Mouse (Mus musculus): ENCODE results near the gene Slc25a22. TPM values are rescaled to one million over a fixed set of nuclear protein-coding genes. Genes with fewer than 3 reads are reported as not detected.

The Slc25a22 gene
- polyA plus RNA-seq, 1 experiment from 2014 or later: 30.9 TPM

DNA sequence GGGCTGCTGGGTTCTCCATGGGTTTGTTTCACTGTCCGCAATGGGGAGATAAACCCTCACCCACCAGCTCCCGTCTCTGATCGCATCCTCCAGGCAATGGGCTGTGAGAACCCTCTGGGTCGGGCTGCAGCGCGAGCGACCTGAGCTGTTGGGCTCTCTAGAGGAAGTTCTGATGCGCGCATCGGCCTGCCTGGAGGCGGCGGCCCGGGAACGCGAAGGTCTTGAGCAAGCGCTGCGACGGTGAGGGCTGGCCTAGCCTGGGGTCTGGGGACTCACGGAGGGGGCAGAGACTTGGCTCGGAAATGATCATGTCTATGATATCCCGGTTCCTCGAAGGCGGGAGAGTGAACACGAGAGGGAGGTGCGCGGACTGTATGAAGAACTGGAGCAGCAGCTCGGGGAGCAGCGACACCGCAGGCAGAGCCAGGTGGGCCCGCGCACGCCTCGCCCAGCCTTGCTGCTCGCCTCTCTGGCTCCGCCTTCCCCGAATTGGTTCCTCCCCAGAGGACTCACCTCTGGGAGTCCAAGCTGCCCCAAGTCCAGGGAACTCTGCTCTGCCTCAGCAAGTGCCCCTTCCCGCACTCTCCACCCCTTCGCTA, 27.0 kb upstream of the Slc25a22 start:
- Histone ChIP-seq H3K4me3 (replicated peaks) (peak overlapping the region; percentile 27), H3K27ac (replicated peaks) (0 out of 2 replicates have a peak overlapping the region, but pooled peaks have one; percentile 5), H3K4me1 (peaks cover 59% of the 10 kb centered on the region), H3K4me2 (replicated peaks) (peak overlapping the region; percentile 43), H3K27me3 (peaks cover 63% of the 10 kb centered on the region), H3K9ac (no peak overlapping the region), H3K36me3 (0 out of 2 replicates have a peak, but pooled peaks cover 3% of the 10 kb centered on the region), H3K9me3 (replicated peaks) (no peaks in the 10 kb centered on the region)
- 10% methylated on average over 38 of the region's 38 CpGs for WGBS
- ATAC-seq (ENCODE audit: insufficient number of reproducible peaks, low FRiP score, low TSS enrichment, low read depth): no peak

DNA sequence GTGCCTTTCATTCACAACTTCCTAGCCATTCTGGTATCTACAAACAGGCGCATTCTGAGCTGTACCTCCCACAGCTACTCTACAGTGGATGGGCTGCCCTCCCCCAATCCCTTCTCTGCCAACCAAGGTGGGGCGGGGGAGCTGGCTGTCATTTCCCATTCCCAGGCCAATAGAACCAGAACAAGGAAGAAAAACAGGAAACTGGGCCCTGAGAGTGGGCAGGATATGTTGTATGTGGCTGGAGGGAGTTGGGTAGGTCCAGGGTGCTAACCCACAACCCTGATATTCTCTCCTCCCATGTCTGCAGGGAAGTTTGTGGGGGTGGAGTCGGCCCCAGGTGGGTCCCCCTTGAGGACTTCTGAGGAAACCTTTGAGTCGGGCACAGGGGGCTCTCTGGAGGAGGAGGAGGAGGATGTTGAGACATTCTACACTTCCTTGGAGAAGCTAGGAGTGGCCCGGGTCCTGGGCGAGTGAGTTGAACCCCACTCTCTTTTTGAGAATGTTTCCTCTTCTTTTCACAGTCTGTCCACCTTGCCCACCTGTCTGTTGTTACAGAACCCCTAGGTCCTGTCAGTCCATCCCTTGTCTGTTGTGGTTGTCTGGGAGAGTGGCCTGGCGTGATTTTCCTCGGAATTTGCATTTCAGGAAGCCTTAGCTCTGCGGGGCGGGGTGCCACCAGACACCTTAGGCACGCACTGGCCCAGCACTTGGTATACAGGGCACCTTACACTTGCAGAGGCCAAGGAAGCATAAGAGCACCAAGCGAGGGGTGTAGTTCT, 26.3 kb upstream of the Slc25a22 start:
- ATAC-seq (ENCODE audit: insufficient number of reproducible peaks, low FRiP score, low TSS enrichment, low read depth): no peak
- WGBS: 26% methylated on average over 12 of the region's 12 CpGs
- Histone ChIP-seq H3K9ac (no peak overlapping the region), H3K4me2 (replicated peaks) (peak overlapping the region; percentile 43), H3K4me3 (replicated peaks) (peak overlapping the region; percentile 27; the same call in 1 of the 2 replicates), H3K27me3 (peaks cover 70% of the 10 kb centered on the region), H3K27ac (replicated peaks) (0 out of 2 replicates have a peak overlapping the region, but pooled peaks have one; percentile 5), H3K9me3 (replicated peaks) (no peaks in the 10 kb centered on the region), H3K36me3 (0 out of 2 replicates have a peak, but pooled peaks cover 4% of the 10 kb centered on the region), H3K4me1 (peaks cover 52% of the 10 kb centered on the region)

DNA sequence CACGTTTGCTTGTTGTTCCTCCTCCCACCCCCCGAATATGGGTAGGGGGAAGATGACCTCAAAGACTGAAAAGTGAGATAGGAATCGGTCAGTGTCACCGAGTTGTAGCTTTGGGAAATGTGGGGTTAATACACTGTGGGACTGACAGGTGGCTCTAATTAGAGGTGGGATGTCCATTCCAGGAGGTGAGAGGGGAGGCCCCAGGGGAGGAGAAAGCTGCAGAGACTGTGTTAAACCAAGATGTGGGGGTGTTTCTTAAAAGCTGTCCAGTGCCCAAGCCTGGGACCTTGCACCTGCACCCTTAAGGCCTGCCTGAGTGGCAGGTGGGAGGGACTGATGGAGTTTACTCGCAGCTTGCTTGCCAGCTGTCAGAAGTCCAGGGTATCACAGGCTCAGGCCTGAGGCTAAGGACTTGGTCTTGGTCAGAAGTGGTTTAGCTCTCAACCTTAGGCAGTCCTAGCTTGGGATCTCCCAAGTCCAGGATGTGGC, 24.7 kb upstream of the Slc25a22 start:
- peaks cover 74% of the 10 kb centered on the region for H3K27me3 ChIP-seq
- H3K9ac ChIP-seq: no peak overlapping the region
- peak overlapping the region; percentile 39; the same call in 1 of the 2 replicates for H3K4me3 ChIP-seq (replicated peaks)
- H3K9me3 ChIP-seq (replicated peaks): no peaks in the 10 kb centered on the region
- 0 out of 2 replicates have a peak, but pooled peaks cover 7% of the 10 kb centered on the region for H3K36me3 ChIP-seq
- peak overlapping the region; percentile 64 for H3K4me2 ChIP-seq (replicated peaks)
- no peak for ATAC-seq (ENCODE audit: insufficient number of reproducible peaks, low FRiP score, low TSS enrichment, low read depth)
- peaks cover 36% of the 10 kb centered on the region for H3K4me1 ChIP-seq
- no peak overlapping the region for H3K27ac ChIP-seq (replicated peaks)
- WGBS: 5% methylated on average over 5 of the region's 5 CpGs

DNA sequence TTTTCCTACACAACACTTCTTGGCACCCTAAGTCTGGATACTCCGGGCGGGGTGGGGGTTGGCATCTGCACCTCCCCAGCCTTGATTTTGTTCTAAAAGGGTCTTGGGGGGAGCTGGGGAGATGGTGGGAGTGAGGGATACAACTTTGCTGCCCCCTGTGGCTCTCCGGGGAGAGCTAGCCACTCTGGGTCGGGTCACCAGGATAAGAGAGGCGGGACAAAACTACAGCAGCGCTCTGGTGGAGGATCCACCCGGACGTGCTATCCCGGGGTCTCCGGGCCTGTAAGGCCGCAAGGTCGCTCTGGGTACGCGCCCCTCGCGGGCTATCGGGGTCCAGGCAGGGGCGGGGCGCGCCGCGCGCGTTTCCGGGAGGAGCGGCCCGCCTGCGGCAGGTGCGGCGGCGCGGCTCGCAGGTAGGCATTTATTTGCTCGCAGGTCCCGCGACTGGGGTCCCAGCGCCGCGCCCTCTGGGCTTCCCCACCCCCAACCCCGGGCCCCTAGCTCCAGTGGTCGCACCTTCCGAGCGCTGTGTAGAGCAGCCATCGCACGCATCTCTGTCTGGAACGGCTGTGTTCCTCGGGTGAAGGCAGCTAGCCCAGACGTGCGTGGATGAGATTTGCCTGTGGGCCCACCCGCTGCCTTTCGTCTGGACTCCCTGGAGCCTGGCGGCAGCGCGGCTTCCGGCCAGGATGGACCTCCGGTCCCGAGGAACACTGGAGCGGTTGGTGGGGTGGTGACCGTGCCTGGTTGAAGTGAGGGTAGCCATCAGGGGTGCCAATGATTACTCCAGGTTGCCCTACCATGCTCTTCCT, 24.0 kb upstream of the Slc25a22 start:
- Histone ChIP-seq H3K9me3 (replicated peaks) (no peaks in the 10 kb centered on the region), H3K27ac (replicated peaks) (no peak overlapping the region), H3K27me3 (peaks cover 74% of the 10 kb centered on the region), H3K4me1 (peaks cover 30% of the 10 kb centered on the region), H3K4me2 (replicated peaks) (peak overlapping the region; percentile 64), H3K36me3 (0 out of 2 replicates have a peak, but pooled peaks cover 7% of the 10 kb centered on the region), H3K4me3 (replicated peaks) (peak overlapping the region; percentile 39), H3K9ac (0 out of 2 replicates have a peak overlapping the region, but pooled peaks have one; percentile 26)
- ATAC-seq (ENCODE audit: insufficient number of reproducible peaks, low FRiP score, low TSS enrichment, low read depth): no peak
- 2% methylated on average over 59 of the region's 59 CpGs for WGBS

DNA sequence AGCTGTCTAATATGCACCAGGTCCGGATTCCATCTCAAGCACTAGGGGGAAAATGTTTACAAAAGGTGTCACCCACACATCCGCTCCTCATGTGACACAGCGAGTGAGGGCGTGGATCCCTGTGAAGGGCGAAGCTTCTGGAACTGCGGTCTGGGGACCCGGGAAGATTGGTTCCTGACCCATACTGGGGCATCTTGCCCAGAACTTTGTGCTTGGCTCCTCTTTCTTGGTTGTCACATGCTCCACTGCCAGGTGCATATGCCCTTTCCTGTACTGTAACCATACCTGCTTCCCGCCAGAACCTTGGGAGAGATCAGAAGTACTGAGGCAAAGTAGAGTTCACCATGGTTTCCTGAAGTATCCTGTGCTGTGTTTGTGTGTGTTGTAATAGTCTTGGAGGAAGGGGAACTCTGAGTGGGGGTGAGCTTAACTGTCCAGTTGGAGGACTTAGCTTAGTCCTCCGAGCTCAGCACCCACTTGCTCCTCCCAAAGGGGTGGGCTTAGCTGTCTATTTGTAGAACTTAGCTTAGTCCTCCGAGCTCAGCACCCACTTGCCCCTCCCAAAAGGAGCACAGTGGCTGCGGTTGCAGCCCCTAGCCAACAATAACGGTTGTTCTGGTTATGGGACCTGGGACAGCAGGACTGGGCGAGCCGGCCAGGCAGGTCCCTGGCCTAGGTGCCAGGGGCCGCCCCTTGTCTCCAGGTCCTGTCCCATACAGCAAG, 22.9 kb upstream of the Slc25a22 start, which contains the start of gene Cracr2b:
Cracr2b (plus strand) TSS at position 704 of the 723 bp plus-strand sequence.
- H3K27ac ChIP-seq (replicated peaks): no peak within 1 kb of the TSS
- H3K27me3 ChIP-seq: peaks cover 67% of the 10 kb centered on the region
- H3K36me3 ChIP-seq: 0 out of 2 replicates have a peak, but pooled peaks cover 7% of the 10 kb centered on the region
- 54% methylated on average over 15 of the region's 15 CpGs for WGBS
- no peak for ATAC-seq (ENCODE audit: insufficient number of reproducible peaks, low FRiP score, low TSS enrichment, low read depth)
- H3K4me1 ChIP-seq: peaks cover 31% of the 10 kb centered on the region
- peak within 1 kb of the TSS; percentile 39 for H3K4me3 ChIP-seq (replicated peaks)
- H3K4me2 ChIP-seq (replicated peaks): peak within 1 kb of the TSS; percentile 64
- no peaks in the 10 kb centered on the region for H3K9me3 ChIP-seq (replicated peaks)
- 0 out of 2 replicates have a peak within 1 kb of the TSS, but pooled peaks have one; percentile 26 for H3K9ac ChIP-seq

DNA sequence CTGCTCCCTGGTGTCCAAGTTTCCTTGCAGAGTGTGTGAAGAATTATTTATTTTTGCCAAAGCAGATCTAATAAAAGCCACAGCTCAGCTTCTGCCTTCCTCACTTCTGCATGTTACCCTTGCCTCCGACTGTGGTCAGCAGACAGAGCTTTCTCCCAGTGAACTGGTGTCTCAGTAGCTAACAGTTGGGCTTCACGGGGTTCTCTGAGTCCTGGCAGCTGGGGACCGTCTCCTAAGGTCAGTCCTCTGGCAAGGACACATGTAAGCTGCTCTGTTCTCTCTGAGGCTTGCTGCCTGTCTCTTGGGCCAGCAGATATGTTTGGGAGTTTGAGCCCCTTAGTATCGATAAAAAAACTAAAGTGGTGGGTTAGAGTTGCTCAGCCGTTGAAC, 22.3 kb upstream of the Slc25a22 start:
- 64% methylated on average over 5 of the region's 5 CpGs for WGBS
- Histone ChIP-seq H3K4me3 (replicated peaks) (no peak overlapping the region), H3K36me3 (0 out of 2 replicates have a peak, but pooled peaks cover 7% of the 10 kb centered on the region), H3K9me3 (replicated peaks) (no peaks in the 10 kb centered on the region), H3K9ac (no peak overlapping the region), H3K4me2 (replicated peaks) (no peak overlapping the region), H3K4me1 (peaks cover 28% of the 10 kb centered on the region), H3K27ac (replicated peaks) (no peak overlapping the region), H3K27me3 (peaks cover 62% of the 10 kb centered on the region)
- no peak for ATAC-seq (ENCODE audit: insufficient number of reproducible peaks, low FRiP score, low TSS enrichment, low read depth)

DNA sequence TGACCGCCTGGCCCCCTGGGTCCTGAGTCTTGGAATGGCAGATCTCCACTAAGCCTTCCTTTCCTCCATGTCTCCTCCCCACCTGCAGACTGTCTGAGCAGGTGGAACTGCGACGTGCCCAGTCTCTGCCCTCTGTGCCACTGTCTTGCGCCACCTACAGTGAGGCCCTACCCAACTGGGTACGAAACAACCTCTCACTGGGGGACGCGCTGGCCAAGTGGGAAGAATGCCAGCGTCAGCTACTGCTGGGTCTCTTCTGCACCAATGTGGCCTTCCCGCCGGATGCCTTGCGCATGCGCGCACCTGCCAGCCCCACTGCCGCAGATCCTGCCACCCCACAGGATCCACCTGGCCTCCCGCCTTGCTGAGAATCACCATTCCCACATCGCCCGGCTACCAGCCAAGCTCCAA, 21.6 kb upstream of the Slc25a22 start:
- H3K9me3 ChIP-seq (replicated peaks): no peaks in the 10 kb centered on the region
- H3K27ac ChIP-seq (replicated peaks): no peak overlapping the region
- 0 out of 2 replicates have a peak, but pooled peaks cover 7% of the 10 kb centered on the region for H3K36me3 ChIP-seq
- ATAC-seq (ENCODE audit: insufficient number of reproducible peaks, low FRiP score, low TSS enrichment, low read depth): no peak
- WGBS: 87% methylated on average over 17 of the region's 17 CpGs
- no peak overlapping the region for H3K4me3 ChIP-seq (replicated peaks)
- H3K27me3 ChIP-seq: peaks cover 56% of the 10 kb centered on the region
- H3K4me2 ChIP-seq (replicated peaks): no peak overlapping the region
- H3K9ac ChIP-seq: no peak overlapping the region
- H3K4me1 ChIP-seq: peaks cover 26% of the 10 kb centered on the region

DNA sequence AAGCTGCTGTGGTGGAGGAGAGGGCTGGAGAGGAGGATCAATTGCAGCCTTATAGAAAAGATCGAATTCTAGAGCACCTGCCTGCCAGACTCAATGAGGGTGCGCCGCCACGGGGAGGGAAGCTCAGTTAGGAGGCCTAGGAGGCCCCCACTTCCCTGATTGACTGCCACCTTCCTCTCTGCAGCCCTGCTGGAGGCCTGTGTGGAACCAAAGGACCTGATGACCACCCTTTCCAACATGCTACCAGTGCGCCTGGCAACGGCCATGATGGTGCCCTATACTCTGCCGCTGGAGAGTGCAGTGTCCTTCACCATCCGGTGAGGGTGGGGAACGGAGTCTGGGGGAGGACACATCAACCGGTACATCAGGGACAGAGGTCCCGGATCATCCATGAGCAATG, 21.0 kb upstream of the Slc25a22 start:
- no peaks in the 10 kb centered on the region for H3K9me3 ChIP-seq (replicated peaks)
- no peak overlapping the region for H3K4me2 ChIP-seq (replicated peaks)
- no peak overlapping the region for H3K9ac ChIP-seq
- H3K27ac ChIP-seq (replicated peaks): no peak overlapping the region
- whole genome bisulfite sequencing: 89% methylated on average over 11 of the region's 11 CpGs
- H3K27me3 ChIP-seq: peaks cover 49% of the 10 kb centered on the region
- H3K4me1 ChIP-seq: peaks cover 25% of the 10 kb centered on the region
- 0 out of 2 replicates have a peak, but pooled peaks cover 7% of the 10 kb centered on the region for H3K36me3 ChIP-seq
- no peak overlapping the region for H3K4me3 ChIP-seq (replicated peaks)
- no peak for ATAC-seq (ENCODE audit: insufficient number of reproducible peaks, low FRiP score, low TSS enrichment, low read depth)

DNA sequence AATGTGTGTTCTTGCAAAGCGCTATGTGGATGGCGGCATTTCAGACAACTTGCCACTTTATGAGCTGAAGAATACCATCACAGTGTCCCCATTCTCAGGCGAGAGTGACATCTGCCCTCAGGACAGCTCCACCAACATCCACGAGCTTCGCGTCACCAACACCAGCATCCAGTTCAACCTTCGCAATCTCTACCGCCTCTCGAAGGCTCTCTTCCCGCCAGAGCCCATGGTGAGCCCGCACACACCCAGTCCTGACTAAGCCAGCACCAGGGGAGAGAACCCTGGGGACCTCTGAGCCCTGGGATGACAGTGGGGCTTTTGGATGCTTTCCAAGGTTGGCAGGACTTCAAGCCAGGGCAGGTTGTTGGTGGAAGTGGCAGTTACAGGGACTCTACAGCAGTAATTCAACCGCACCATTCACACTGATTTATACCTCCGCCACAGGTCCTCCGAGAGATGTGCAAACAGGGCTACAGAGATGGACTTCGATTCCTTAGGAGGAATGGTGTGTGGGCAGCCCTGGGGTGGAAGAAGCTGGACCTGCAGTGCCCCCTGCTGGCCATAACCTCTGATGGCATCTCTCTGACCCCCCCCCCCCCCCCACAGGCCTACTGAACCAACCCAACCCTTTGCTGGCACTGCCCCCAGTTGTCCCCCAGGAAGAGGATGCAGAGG, 20.4 kb upstream of the Slc25a22 start:
- H3K9ac ChIP-seq: no peak overlapping the region
- H3K4me3 ChIP-seq (replicated peaks): no peak overlapping the region
- H3K27ac ChIP-seq (replicated peaks): no peak overlapping the region
- no peak overlapping the region for H3K4me2 ChIP-seq (replicated peaks)
- H3K4me1 ChIP-seq: peaks cover 25% of the 10 kb centered on the region
- H3K9me3 ChIP-seq (replicated peaks): no peaks in the 10 kb centered on the region
- H3K27me3 ChIP-seq: peaks cover 44% of the 10 kb centered on the region
- 71% methylated on average over 15 of the region's 15 CpGs for WGBS
- ATAC-seq (ENCODE audit: insufficient number of reproducible peaks, low FRiP score, low TSS enrichment, low read depth): no peak
- H3K36me3 ChIP-seq: 0 out of 2 replicates have a peak, but pooled peaks cover 7% of the 10 kb centered on the region

DNA sequence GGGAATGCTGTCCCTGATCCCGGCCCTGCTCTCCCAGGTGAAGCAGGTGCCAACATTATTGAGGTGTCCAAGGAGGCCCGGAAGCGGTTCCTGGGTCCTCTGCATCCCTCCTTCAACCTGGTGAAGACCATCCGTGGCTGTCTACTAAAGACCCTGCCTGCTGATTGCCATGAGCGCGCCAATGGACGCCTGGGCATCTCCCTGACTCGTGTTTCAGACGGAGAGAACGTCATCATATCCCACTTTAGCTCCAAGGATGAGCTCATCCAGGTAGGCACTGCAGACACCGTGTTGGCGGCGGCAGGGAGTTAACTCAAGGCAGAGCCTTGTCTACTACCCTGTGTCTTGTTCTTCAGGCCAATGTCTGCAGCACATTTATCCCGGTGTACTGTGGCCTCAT, 19.5 kb upstream of the Slc25a22 start:
- peaks cover 25% of the 10 kb centered on the region for H3K4me1 ChIP-seq
- H3K27ac ChIP-seq (replicated peaks): no peak overlapping the region
- no peak overlapping the region for H3K4me2 ChIP-seq (replicated peaks)
- H3K4me3 ChIP-seq (replicated peaks): no peak overlapping the region
- ATAC-seq (ENCODE audit: insufficient number of reproducible peaks, low FRiP score, low TSS enrichment, low read depth): no peak
- 89% methylated on average over 14 of the region's 14 CpGs for WGBS
- H3K27me3 ChIP-seq: peaks cover 36% of the 10 kb centered on the region
- H3K9ac ChIP-seq: no peak overlapping the region
- H3K36me3 ChIP-seq: peaks cover 8% of the 10 kb centered on the region
- no peaks in the 10 kb centered on the region for H3K9me3 ChIP-seq (replicated peaks)

All from embryonic facial prominence, embryonic 15.5 days (tissue).